Mouse (Mus musculus) CD8-positive naive resting alpha-beta T cell, adult 2 months (primary cell): ENCODE data around the gene Ftl1.
A peak's percentile ranks its signal among the peaks of the same experiment; 100 is the strongest.
"Not testable (repeated sequence)": the region's sequence is repeated elsewhere in the genome, so short reads cannot be mapped to it uniquely, and the experiment has no call there.

ENCODE experiments used
- DNase-seq, 2 experiments: peaks; one replicate each; pipeline ENCODE4 v3.0.0; 2022; ENCODE audit warnings: low read depth in 2 of 2, low spot score in 2 of 2

The Ftl1 gene

GRCm38 (mm10) chr7:45477003-45477402 lies 17.3 kb upstream of the Ftl1 start:
- peak; percentile 42 to 64 for DNase-seq

GRCm38 (mm10) chr7:45476453-45476852 lies 16.8 kb upstream of the Ftl1 start:
- no peak for DNase-seq

- DNase-seq = no peak
Measured at GRCm38 (mm10) chr7:45475291-45475969, 15.7 kb upstream of the Ftl1 start.

GRCm38 (mm10) chr7:45470869-45471268 lies 11.2 kb upstream of the Ftl1 start:
- DNase-seq = peak; percentile 54 to 80

- DNase-seq = no peak
Measured at GRCm38 (mm10) chr7:45467090-45467670, 7.5 kb upstream of the Ftl1 start.

- peak; percentile 83 to 91 for DNase-seq
Measured at GRCm38 (mm10) chr7:45466283-45467089, 6.8 kb upstream of the Ftl1 start, which contains the start of gene Bax. TSS of gene Bax (minus strand) at chr7:45466898.

- DNase-seq = no peak
Measured at GRCm38 (mm10) chr7:45465549-45465948, 5.9 kb upstream of the Ftl1 start.

- no peak for DNase-seq
Measured at GRCm38 (mm10) chr7:45465112-45465511, 5.4 kb upstream of the Ftl1 start.

GRCm38 (mm10) chr7:45463987-45464778 lies 4.5 kb upstream of the Ftl1 start:
- DNase-seq = no peak

GRCm38 (mm10) chr7:45462868-45463267 lies 3.2 kb upstream of the Ftl1 start:
- DNase-seq = not testable (repeated sequence)

- DNase-seq = no peak
Measured at GRCm38 (mm10) chr7:45462325-45462724, 2.6 kb upstream of the Ftl1 start.

GRCm38 (mm10) chr7:45461781-45462180 lies 2.1 kb upstream of the Ftl1 start:
- DNase-seq = no peak

- DNase-seq = no peak
Measured at GRCm38 (mm10) chr7:45461326-45461725, 1.6 kb upstream of the Ftl1 start.

GRCm38 (mm10) chr7:45460860-45461314 lies 1.2 kb upstream of the Ftl1 start:
- no peak for DNase-seq

- DNase-seq = no peak
Measured at GRCm38 (mm10) chr7:45460377-45460776, 693 bp upstream of the Ftl1 start.

GRCm38 (mm10) chr7:45458748-45459563 lies 728 bp downstream of the Ftl1 start:
- DNase-seq = peak; percentile 60 to 70

- DNase-seq = no peak
Measured at GRCm38 (mm10) chr7:45457204-45458060, 2.3 kb downstream of the Ftl1 start.

- no peak for DNase-seq
Measured at GRCm38 (mm10) chr7:45456721-45457203, 2.9 kb downstream of the Ftl1 start.
